Mouse (Mus musculus): ENCODE measurements around the gene Rnf17. TPM values are rescaled to one million over a fixed set of nuclear protein-coding genes. Genes with fewer than 3 reads are reported as not detected.

Rnf17 gene
- total RNA-seq, 1 experiment from 2014 or later = 10.6 TPM

DNA sequence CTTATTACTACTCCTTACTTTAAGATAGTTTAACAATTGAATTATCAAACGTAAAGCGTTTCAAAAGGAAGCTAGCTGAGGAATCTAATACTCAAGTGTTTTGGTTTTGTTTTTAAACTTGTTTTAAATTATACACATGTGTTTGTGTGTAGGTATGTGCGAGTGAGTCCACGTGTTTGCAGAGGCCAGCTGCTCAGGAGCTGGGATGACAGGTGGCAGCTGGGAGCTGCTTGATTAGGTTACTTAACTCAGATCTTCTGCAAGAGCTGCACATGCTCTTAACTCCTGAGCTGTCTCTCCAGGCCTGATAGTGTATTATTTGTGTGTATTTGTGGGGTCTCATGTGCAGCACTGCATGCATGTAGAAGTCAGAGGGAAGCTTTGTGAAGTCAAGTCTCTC, 100.0 kb downstream of the Rnf17 start:
- no peak for ATAC-seq (replicated peaks; ENCODE audit: low read depth, poor library complexity, severe bottlenecking)

GRCm38 (mm10) chr14:56506743-56507142, 104.4 kb downstream of the Rnf17 start:
- no peak for ATAC-seq (replicated peaks; ENCODE audit: low read depth, poor library complexity, severe bottlenecking)

DNA sequence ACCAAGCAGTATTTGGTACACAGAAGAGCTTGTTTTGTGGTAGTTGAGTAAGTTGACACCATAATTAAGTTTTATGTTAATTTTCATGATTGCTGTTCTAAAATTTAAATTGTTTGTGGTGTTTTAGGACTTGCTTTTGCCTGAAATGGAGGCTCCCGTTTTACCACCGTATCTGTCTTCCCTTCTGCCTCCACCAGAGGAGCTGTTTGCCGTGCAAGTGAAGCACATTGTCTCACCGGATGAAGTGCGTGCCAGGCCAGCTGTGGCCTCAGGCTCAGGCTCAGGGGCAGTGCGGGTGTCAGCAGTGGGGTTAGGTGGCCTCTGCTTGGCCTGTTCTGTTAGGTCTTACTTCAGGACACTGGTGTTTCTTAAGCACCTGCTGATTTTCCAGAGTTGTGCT, 109.7 kb downstream of the Rnf17 start:
- peak; percentile 60; the same call in 1 of the 2 replicates for ATAC-seq (replicated peaks; ENCODE audit: low read depth, poor library complexity, severe bottlenecking)

DNA sequence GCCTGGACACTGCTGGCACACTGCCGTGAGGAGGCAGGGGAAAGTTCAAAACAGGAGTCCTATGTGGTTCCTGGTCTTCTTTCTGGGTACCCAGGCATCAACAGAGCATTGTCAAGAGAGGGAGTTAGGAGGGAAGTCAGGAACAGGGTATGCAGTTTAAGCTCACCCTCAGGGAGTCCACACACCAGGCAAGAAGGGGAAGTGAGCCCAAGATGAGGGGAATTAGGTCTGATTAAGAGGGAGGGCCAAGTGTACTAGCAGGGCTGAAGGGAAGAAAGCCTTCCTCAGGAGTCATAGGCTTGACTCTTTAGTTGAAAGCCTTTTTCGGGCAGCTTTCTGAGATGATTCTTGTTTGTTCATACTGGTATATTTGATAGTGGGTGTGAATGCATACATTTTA, 112.4 kb downstream of the Rnf17 start:
- ATAC-seq (replicated peaks; ENCODE audit: low read depth, poor library complexity, severe bottlenecking) = peak; percentile 73

GRCm38 (mm10) chr14:56530788-56531187, 128.4 kb downstream of the Rnf17 start:
- no peak for ATAC-seq (replicated peaks; ENCODE audit: low read depth, poor library complexity, severe bottlenecking)

DNA sequence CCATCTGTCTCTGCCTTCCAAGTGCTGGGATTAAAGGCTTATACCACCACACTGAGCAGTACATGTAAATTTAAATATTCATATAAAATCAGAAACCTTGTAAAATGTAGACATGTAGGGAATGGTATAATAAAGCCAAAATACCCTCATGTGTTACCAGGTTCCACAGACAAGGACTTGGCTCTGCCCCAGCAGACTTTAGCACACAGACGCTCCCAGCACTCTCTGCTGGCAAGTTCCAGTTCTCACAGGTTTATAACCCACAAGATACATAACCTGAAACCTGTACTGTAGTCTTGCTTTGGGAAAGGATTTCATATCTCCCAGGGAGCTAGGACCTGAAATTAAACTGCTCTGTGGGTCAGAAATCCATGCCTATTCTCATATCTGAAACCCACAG, 142.6 kb downstream of the Rnf17 start:
- no peak for ATAC-seq (replicated peaks; ENCODE audit: low read depth, poor library complexity, severe bottlenecking)

- no peak for ATAC-seq (replicated peaks; ENCODE audit: low read depth, poor library complexity, severe bottlenecking)
Measured at GRCm38 (mm10) chr14:56545491-56545890, 143.1 kb downstream of the Rnf17 start.

DNA sequence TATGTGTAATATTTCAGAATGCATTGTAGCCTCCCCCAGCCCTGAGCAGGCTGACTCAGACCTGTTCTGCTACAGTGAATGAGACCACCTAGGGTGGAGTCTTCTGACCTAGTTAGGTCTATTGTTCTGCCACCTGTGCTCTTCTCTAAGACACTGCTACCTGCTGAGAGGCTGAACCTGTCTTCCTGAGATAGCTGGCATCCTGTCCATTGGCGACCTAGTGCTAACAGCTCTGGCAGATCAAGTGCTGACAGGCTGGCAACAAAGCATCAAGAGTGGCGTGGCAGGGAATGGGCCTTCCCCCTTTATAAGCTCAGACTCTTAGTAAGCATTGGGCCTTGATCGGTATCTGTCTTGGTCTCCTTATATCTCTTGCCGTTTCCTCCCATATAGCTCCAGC, 148.6 kb downstream of the Rnf17 start:
- no peak for ATAC-seq (replicated peaks; ENCODE audit: low read depth, poor library complexity, severe bottlenecking)

- ATAC-seq (replicated peaks; ENCODE audit: low read depth, poor library complexity, severe bottlenecking) = no peak
Measured at GRCm38 (mm10) chr14:56552924-56553323, 150.5 kb downstream of the Rnf17 start.

- ATAC-seq (replicated peaks; ENCODE audit: low read depth, poor library complexity, severe bottlenecking) = no peak
Measured at GRCm38 (mm10) chr14:56553331-56553730, 150.9 kb downstream of the Rnf17 start.

- no peak for ATAC-seq (replicated peaks; ENCODE audit: low read depth, poor library complexity, severe bottlenecking)
Measured at GRCm38 (mm10) chr14:56554716-56555115, 152.3 kb downstream of the Rnf17 start.

DNA sequence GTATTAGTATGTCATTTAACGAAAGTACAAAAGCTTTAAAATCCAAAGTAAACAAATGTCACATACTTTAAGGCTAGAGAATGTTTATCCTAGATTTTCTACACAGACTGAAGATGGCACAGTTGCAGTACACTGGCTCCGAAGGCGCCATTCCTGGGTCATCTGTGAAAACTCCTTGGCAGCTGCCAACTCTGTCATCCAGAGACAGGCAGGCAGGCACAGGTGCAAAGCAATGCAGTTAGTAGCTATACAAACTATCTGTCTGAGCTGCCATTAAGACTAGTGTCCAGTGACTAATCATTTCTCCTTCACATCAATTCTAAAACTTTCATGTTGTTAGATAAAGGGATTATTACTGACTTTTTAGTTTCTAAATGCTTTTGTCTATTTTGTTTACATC, 156.8 kb downstream of the Rnf17 start:
- ATAC-seq (replicated peaks; ENCODE audit: low read depth, poor library complexity, severe bottlenecking) = no peak

GRCm38 (mm10) chr14:56567476-56567875, 165.1 kb downstream of the Rnf17 start:
- no peak; the same call in 1 of the 2 replicates for ATAC-seq (replicated peaks; ENCODE audit: low read depth, poor library complexity, severe bottlenecking)

DNA sequence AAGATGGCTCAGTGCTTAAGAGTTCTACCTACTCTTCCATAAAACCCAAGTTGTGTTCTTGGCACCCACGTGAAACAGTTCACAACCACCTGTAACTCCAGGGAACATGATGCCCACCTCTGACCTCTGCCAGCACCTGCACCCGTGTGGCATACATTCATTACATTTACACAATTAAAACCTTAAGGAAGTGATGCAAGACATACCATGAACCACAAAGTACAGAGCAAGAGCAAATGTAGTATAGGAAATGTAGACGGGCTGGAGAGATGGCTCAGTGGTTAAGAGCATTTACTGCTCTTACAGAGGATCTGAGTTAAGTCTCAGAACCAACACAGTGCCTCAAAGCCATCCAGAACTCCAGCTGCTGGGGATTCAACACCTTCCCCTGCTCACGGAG, 166.7 kb downstream of the Rnf17 start:
- no peak for ATAC-seq (replicated peaks; ENCODE audit: low read depth, poor library complexity, severe bottlenecking)

DNA sequence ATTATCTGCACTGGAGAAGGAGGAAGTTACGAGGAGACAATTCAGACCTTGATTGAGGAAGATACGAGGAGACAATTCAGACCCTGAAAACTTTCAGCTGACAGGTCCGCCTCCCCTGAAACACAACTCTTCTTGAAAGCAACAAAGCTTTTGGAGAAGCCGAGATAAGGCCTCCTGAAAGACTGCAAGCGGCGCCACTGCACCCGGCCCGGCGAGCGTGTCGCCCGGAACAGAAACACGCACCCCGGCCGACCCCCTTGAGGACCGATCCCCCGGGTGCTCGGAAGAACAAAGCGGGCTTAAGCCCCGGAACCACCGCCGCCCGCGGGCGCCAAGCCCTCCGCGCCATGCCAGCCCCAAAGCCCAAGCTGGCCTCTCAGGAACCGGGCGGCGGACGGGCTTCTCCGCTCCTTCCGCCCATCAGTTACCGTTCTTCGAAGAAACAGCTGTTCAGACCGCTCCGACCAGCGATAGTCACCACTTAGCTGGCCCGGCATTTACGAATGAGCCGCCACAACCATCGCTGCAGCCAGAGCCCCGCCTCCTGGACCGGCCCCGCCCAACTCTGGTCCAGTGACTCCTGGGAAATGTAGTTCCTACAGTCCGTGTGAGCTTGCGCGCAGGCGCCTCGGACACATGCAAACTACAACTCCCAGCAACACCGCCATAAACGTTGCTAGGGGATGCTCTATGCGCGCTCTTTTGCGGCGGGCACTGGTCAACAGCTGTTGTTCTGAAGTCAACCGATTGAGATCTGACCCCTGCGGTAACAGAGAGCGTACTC, 169.1 kb downstream of the Rnf17 start:
- ATAC-seq (replicated peaks; ENCODE audit: low read depth, poor library complexity, severe bottlenecking) = peak; percentile 91

GRCm38 (mm10) chr14:56572546-56572945, 170.2 kb downstream of the Rnf17 start:
- ATAC-seq (replicated peaks; ENCODE audit: low read depth, poor library complexity, severe bottlenecking) = no peak

Other genes with a start within 250 kb of the Rnf17 start
- gene Gzmg, start 243.0 kb upstream of the Rnf17 start, total RNA-seq (2017) = not detected in 2 replicates
- not detected in 2 replicates for gene Gzmn, start 228.0 kb upstream of the Rnf17 start, total RNA-seq (2017)
- gene Gzmf, start 191.2 kb upstream of the Rnf17 start, total RNA-seq (2017) = not detected in 2 replicates
- not detected in 2 replicates for gene Gzmc, start 167.9 kb upstream of the Rnf17 start, total RNA-seq (2017)
- gene Gzmb, start 140.3 kb upstream of the Rnf17 start, total RNA-seq (2017) = 0.91 and 2.1 TPM in 2 replicates
- gene Atp12a, start 37.5 kb upstream of the Rnf17 start, total RNA-seq (2017) = not detected in 2 replicates
- 15.1 and 27.1 TPM in 2 replicates for gene Cenpj, start 172.8 kb downstream of the Rnf17 start, total RNA-seq (2017)
- 12.3 and 21.0 TPM in 2 replicates for gene Parp4, start 173.0 kb downstream of the Rnf17 start, total RNA-seq (2017)

Measured in common myeloid progenitor, adult 5-6 weeks (primary cell).